Mouse (Mus musculus) erythroblast, embryonic 14.5 days (primary cell): ENCODE results near the gene Csrp3. TPM values are rescaled to one million over a fixed set of nuclear protein-coding genes. Genes with fewer than 3 reads are reported as not detected.

ENCODE experiments used
- H3K27me3 ChIP-seq: 2 replicates; pipeline ENCODE4 v1.6.1; 2012; ENCODE audit warnings: inconsistent platforms; ENCODE audit not compliant: control insufficient read depth
- H3K36me3 ChIP-seq: 2 replicates; pipeline ENCODE4 v1.6.1; 2012; ENCODE audit warnings: mild to moderate bottlenecking, inconsistent platforms; ENCODE audit not compliant: control insufficient read depth
- H3K4me1 ChIP-seq: 2 replicates; pipeline ENCODE4 v1.6.1; 2012; ENCODE audit warnings: inconsistent platforms; ENCODE audit not compliant: control insufficient read depth
- H3K4me3 ChIP-seq: replicated peaks from 2 replicates; pipeline ENCODE3; 2012; ENCODE audit warnings: moderate library complexity, mild to moderate bottlenecking, inconsistent platforms
- H3K9me3 ChIP-seq: 2 replicates; pipeline ENCODE4 v1.6.1; 2012; ENCODE audit warnings: low read length, inconsistent platforms, mixed read lengths; ENCODE audit not compliant: control insufficient read depth
- GATA1 ChIP-seq: IDR thresholded peaks from 2 replicates; pipeline ENCODE4 v1.6.1; 2012; ENCODE audit warnings: low read length, inconsistent platforms, mixed read lengths
- TAL1 ChIP-seq: IDR thresholded peaks from 3 replicates; pipeline ENCODE4 v1.6.1; 2012; ENCODE audit warnings: low read length, inconsistent platforms, mixed read lengths
- polyA plus RNA-seq: library from polyadenylated mRNA; stranded (reverse); fragments of >175 nt; gene quantifications from 2 replicates; pipeline ENCODE4 v1.2.3, GENCODE M21; 2012

Gene Csrp3
- polyA plus RNA-seq, 1 experiment, result not detected

DNA sequence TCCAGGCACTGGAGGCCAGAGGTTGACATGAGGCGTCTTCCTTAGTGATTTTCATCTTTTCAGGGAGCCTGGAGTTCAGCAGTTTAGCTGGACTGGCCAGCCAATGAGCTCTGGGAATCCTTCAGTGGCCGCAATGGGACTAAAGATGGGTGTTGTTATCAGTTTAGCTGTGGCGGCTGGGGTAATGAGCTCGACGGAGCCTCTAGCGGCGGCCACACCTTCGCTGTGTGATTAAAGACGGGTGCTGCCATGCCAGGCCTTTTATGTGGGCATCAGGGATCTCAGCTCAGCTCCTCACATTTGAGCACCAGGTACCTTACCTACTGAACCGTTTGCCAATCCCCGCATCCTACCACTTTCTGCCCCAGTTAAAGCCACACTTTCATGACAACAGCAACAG, 23.5 kb upstream of the Csrp3 start:
- no peak overlapping the region for H3K4me3 ChIP-seq
- H3K36me3 ChIP-seq, result peaks cover 100% of the 10 kb centered on the region
- peaks cover 21% of the 10 kb centered on the region for H3K4me1 ChIP-seq
- no peaks in the 10 kb centered on the region for H3K9me3 ChIP-seq
- TF ChIP-seq GATA1, result no peak
- no peak for TF ChIP-seq TAL1
- H3K27me3 ChIP-seq, result no peaks in the 10 kb centered on the region

DNA sequence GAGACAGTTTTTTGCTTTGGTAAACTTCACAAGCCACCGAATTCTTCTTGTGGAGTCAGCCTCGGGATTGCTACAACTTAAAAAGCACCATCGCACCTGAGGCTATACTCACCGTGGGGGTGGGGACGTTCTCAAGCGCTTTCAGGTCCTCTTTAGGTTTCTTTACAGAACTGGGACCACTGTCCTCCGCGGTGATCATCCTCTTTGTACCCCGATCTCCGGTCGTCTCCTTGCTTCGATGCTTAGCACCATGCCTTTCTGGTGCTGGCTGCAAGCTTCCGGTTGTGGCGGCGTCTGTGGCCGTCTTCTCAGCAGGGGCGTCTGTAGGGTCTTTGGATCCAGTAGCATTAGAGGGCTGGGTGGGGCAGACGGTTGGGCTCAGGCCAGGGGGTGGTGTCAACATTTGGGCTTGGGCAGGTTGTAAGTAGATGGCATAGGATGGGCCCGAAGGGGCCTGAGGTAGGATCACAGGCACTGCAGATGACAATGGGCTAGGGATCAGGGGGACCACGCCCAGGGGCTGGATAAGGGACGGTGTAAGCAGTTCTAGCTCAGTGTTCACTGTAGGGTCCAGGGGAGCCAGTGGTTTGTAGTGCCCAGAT, 22.8 kb upstream of the Csrp3 start:
- H3K4me3 ChIP-seq, result no peak overlapping the region
- H3K4me1 ChIP-seq, result peaks cover 19% of the 10 kb centered on the region
- peaks cover 100% of the 10 kb centered on the region for H3K36me3 ChIP-seq
- no peaks in the 10 kb centered on the region for H3K9me3 ChIP-seq
- H3K27me3 ChIP-seq, result no peaks in the 10 kb centered on the region
- TF ChIP-seq GATA1 (no peak), TAL1 (no peak)

DNA sequence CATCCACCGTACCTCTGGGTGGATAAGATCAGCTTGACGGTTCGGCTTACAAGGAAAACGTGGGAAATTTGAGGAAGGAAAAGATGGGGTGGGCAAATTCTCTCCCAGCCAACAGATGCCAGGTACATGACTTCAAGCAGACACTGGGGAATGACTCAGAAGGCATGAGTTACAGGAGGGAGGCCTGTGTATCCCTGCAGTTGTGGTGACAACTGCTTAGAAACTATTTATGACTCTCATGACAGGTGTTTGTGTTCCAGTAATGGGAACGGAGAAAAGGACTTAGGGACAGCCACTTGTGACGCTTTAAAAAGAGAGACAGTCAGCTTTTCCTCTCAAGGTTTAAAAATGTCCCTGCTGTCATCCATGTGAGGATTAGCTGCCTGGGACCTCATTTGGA, 22.3 kb upstream of the Csrp3 start:
- TF ChIP-seq TAL1 (no peak), GATA1 (no peak)
- peaks cover 17% of the 10 kb centered on the region for H3K4me1 ChIP-seq
- H3K4me3 ChIP-seq, result no peak overlapping the region
- no peaks in the 10 kb centered on the region for H3K27me3 ChIP-seq
- no peaks in the 10 kb centered on the region for H3K9me3 ChIP-seq
- peaks cover 100% of the 10 kb centered on the region for H3K36me3 ChIP-seq

DNA sequence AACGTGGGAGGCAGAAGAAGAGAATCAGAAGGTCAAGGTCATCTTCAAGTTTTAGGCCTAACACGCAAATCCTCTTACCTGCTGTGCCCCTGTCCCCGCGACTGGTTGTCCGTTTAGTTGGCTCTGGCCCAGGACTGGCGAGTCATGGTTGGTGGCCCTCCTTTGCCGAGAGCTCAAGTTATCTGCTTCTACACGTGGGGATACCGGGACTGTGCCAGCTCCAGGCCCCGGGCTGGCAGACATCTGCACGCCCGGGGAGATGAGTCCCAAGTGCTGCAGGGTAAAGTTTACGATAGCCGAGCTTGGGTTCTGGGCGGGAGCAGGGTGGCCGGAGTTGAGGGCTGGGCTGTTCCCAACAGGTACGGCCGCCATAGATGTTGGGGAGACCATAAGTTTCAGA, 19.7 kb upstream of the Csrp3 start:
- H3K4me3 ChIP-seq, result no peak overlapping the region
- H3K4me1 ChIP-seq, result peaks cover 12% of the 10 kb centered on the region
- no peaks in the 10 kb centered on the region for H3K27me3 ChIP-seq
- TF ChIP-seq TAL1 (no peak), GATA1 (no peak)
- H3K9me3 ChIP-seq, result no peaks in the 10 kb centered on the region
- H3K36me3 ChIP-seq, result peaks cover 100% of the 10 kb centered on the region

DNA sequence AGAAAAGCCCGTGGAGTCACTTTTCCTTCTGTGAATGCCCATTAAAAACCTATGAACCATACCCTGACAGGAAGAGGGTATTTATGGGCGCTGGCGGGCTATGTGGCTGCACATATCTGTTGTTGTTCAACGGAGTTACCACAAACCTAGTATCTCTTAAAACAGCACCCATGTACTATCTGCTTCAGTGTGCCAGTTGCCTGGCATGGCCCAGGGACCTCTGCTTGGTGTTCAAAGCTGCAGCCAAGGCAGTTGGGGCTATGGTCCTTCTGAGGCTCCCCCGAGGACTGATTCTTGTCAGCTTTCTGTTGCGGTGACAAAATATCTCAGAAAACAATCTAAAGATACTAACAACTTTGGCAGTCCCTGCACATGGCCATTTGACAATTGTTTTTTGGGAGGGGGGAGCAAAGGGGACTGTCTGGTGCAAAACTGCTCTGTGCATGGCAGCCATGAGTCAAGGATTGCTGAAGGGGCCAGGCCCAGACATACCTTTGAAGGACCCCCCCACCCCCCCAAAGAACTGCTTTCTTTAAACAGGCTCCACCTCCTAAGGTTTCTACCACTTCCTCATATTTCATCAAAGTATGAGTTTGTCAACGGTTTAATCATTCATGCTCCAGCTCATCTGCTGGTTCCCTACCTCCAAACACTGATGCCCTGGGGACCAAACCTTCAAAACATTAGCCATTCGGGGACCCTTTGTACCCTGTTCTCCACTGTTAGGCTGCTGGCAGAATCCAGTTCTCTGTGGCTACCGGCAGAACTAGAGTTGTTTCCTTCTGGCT, 17.0 kb upstream of the Csrp3 start:
- H3K27me3 ChIP-seq, result no peaks in the 10 kb centered on the region
- peaks cover 97% of the 10 kb centered on the region for H3K36me3 ChIP-seq
- no peaks in the 10 kb centered on the region for H3K9me3 ChIP-seq
- H3K4me3 ChIP-seq, result no peak overlapping the region
- TF ChIP-seq TAL1, result no peak
- no peak for TF ChIP-seq GATA1
- peaks cover 4% of the 10 kb centered on the region; the same call in 1 of the 2 replicates for H3K4me1 ChIP-seq

DNA sequence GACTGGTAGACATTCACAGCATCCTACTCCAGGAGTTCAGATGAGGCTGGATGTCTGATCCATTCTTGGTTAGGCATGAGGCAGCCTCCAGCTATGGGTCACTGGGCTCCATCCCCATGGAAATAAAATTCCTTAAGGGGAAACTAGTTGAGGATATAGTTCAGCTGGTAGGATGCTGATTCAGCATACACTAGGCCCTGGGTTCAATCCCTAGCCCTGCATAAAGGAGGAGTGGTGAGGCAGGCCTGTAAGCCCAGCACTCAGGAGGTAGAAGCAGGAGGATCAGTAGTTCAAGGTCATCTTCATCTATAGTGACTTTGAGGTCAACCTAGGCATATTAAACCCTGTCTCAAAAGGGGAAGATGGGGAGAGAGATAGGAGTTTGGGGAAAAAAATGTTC, 16.4 kb upstream of the Csrp3 start:
- Histone ChIP-seq H3K4me3 (no peak overlapping the region), H3K9me3 (no peaks in the 10 kb centered on the region), H3K36me3 (peaks cover 91% of the 10 kb centered on the region), H3K4me1 (peaks cover 4% of the 10 kb centered on the region; the same call in 1 of the 2 replicates), H3K27me3 (no peaks in the 10 kb centered on the region)
- TF ChIP-seq TAL1 (no peak), GATA1 (no peak)

DNA sequence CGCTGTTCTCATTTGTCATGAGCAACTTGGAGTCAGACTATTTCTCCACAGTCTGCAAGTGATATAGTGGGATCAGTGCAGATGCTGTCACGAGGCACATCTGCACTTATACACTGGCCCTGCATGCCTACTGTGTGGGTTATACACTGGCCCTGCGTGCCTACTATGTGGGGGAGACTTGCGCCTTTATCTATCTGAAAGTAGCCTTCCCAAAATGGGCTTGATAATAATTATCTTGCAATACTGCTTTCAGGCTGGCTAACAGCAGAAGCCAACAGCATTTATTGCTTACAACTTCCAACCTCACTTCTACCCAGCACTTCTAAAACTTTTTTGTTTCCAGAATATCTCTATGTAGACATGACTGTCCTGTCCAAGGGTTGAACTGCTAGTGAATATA, 14.0 kb upstream of the Csrp3 start:
- Histone ChIP-seq H3K4me3 (no peak overlapping the region), H3K27me3 (no peaks in the 10 kb centered on the region), H3K4me1 (peaks cover 4% of the 10 kb centered on the region; the same call in 1 of the 2 replicates), H3K36me3 (peaks cover 66% of the 10 kb centered on the region), H3K9me3 (no peaks in the 10 kb centered on the region)
- no peak for TF ChIP-seq GATA1
- no peak for TF ChIP-seq TAL1

DNA sequence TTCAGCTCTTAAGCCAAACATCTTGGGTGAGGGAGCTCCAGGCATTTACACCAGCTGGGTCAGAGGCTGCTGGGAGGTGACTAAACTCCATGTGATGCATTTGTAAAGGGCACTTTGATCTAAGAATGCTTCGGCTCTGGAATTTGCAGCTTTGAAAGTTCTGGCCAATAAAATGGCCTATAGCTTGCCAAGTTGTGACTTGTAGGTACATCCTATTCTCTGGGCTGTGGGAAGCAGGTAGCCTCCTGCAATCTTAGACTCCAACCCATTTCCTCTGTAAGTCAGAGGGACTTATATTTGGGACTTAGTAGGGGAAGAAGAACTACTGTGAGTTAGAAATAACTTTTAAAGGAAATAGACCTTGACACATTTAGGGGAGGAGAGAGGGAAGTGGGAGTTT, 13.1 kb upstream of the Csrp3 start:
- H3K4me3 ChIP-seq, result no peak overlapping the region
- no peaks in the 10 kb centered on the region for H3K27me3 ChIP-seq
- H3K4me1 ChIP-seq, result peaks cover 4% of the 10 kb centered on the region; the same call in 1 of the 2 replicates
- H3K9me3 ChIP-seq, result no peaks in the 10 kb centered on the region
- TF ChIP-seq TAL1, result no peak
- TF ChIP-seq GATA1, result no peak
- peaks cover 58% of the 10 kb centered on the region for H3K36me3 ChIP-seq

DNA sequence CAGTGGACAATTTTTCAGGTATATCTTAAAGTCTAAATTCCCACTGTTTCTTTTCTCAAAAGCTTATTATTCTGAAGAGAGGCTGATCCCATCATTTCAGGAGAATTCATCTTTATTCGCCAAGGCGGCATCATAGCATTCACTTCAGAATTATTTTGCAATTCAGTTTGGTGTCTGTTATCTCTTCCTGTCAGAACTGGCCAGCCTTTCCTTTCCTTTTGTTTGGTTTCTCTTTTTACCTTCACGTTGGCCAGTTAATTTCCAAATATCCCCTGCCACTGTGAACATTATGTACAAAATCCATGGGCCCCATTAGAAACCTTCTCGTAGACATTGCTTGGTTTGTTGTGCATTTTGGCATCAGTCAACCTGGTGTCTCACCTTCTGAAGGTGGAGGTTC, 11.5 kb upstream of the Csrp3 start:
- H3K4me3 ChIP-seq, result no peak overlapping the region
- no peaks in the 10 kb centered on the region for H3K27me3 ChIP-seq
- TF ChIP-seq TAL1 (no peak), GATA1 (no peak)
- peaks cover 42% of the 10 kb centered on the region for H3K36me3 ChIP-seq
- peaks cover 3% of the 10 kb centered on the region; the same call in 1 of the 2 replicates for H3K4me1 ChIP-seq
- H3K9me3 ChIP-seq, result no peaks in the 10 kb centered on the region

DNA sequence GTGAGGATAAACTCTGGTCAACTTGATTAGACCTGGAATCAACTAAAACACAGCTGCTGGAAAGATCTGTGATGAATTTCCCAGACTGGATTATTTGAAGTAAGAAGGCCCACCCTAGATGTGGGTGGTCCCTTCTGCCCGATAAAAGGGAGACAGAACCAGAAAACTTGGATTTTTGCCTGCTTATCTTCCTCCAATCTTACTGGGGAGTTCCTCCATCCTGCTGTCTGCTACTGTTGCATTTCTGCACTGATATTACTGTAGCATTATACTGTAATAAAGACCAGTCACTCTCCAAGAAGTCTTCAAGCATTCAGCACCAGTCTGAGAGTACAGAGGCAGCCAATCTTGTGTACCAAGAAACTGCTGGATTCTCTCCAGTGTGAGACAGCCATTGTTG, 10.4 kb upstream of the Csrp3 start:
- no peak overlapping the region for H3K4me3 ChIP-seq
- H3K27me3 ChIP-seq, result no peaks in the 10 kb centered on the region
- H3K36me3 ChIP-seq, result peaks cover 31% of the 10 kb centered on the region
- TF ChIP-seq GATA1, result no peak
- TF ChIP-seq TAL1, result no peak
- H3K9me3 ChIP-seq, result no peaks in the 10 kb centered on the region
- peaks cover 6% of the 10 kb centered on the region for H3K4me1 ChIP-seq
